Mouse (Mus musculus) heart, postnatal 25 days (tissue): ENCODE results near the gene Mrpl43. TPM values are rescaled to one million over a fixed set of nuclear protein-coding genes. Genes with fewer than 3 reads are reported as not detected.

Source experiments
- DNase-seq: peaks from one replicate; pipeline ENCODE4 v3.0.0; 2022; ENCODE audit warnings: low spot score
- intact Hi-C: fragments of 180-260 bp; cut with DNase I; formaldehyde crosslinking; loops from one replicate; pipeline ENCODE4 v1.15.1; 2025
- total RNA-seq, 2 experiments: library from RNA; stranded (reverse); gene quantifications; 2 replicates each; pipeline ENCODE4 v1.2.3; 2021

The Mrpl43 gene
- total RNA-seq, 2 experiments from 2014 or later = 54.9 to 55.4 TPM

- no peak for DNase-seq
- intact Hi-C loops = loop anchor here (1.0 kb wide), 1 partner anchor 18 kb away; no protein-coding TSS in a partner anchor
Observed at GRCm38 (mm10) chr19:45013581-45014225, 7.5 kb upstream of the Mrpl43 start.

DNA sequence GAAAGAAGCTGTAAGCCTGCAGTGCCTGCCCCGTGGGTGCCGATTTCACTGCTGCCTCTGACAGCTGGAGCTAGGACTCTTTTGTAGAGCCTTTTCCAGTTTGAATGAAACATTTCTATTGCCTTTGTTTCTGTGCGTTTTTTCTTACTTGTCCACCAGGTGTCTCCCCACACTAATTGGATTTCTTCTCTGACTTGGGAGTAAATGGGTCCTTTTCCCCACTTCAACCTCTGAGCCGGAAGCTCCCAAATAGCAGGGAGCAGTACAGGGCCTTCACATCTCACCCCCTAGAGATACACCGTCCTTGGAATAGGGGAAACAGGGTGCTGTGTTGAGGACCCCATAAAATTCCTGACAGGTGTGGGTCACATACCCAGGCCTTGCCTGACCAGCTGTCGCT is 6.4 kb upstream of the Mrpl43 start:
- DNase-seq = no peak
- intact Hi-C loops = loop anchor here (1.0 kb wide), 1 partner anchor 19 kb away; no protein-coding TSS in a partner anchor

DNA sequence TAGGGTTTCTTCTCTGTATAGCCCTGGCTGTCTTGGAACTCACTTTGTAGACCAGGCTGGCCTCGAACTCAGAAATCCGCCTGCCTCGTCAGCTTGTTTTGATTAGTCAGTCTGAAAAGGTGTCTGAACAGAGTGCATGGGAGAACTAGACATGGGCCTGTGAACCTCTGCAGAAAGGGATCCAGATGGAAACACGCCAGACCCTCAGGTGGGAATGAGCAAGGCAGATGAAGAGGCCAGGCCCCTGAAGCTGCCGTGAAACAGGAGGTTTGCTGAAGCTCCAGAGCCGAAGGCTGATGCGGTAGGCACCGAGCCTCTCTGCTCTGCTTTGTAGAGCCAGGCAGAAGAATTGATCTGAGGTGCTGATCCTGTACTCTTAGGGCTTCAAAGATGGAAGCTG is 6.0 kb upstream of the Mrpl43 start:
- no peak for DNase-seq
- intact Hi-C loops = no loop called here

DNA sequence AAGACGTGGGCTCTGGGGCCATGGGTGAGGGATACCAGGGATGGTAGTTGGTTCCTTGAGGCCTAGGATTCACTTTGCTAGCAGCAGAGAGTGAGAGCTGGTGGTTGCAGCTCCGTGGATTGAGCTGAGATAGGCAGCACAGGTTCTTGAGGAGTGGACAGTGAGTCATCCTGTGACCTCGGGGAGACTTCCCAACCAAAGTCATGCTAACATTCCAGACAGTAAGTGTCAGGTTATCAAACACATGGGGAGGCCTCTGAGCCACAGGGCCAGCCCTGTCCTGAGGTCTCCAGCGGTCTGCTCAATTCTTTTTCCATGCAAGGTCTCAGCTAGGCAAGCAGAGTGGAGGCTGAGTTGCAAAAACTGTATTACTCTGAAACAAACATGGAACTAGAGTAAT is 4.4 kb upstream of the Mrpl43 start:
- intact Hi-C loops = no loop called here
- DNase-seq = no peak

DNA sequence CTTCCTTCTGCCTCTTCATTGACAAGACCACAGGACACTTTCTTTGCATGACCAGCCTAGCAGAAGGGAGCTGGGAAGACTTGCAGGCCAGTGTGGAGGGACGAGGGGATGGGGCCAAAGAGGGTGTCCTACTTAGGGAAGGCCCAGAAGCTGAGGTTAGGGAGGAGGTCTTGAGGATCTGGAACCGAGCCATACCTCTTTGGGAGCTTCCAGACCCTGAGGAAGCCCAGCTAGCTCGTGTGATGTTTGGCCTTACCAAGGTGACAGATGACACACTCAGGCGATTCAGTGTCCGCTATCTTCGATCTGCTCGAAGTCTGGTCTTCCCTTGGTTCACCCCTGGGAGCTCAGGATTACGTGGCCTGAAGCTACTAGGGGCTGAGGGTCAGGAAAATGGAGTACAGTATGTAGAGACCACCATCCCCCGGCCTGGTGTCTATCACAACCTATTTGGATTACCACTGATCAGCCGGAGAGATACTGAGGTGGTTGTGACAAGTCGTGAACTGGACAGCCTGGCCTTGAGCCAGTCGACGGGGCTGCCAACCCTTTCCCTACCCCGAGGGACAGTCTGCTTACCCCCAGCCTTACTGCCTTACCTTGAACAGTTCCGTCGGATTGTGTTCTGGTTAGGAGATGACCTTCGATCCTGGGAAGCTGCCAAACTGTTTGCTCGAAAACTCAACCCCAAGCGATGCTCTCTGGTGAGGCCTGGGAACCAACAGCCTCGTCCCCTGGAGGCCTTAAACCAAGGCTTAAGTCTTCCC is 1.4 kb upstream of the Mrpl43 start:
- no peak for DNase-seq
- intact Hi-C loops = no loop called here

- intact Hi-C loops = no loop called here
- DNase-seq = no peak
Observed at GRCm38 (mm10) chr19:45007021-45007420, 779 bp upstream of the Mrpl43 start.

- intact Hi-C loops = no loop called here
- DNase-seq = no peak
Observed at GRCm38 (mm10) chr19:45005444-45005843, 798 bp downstream of the Mrpl43 start, which contains the start of gene Twnk. Twnk (plus strand) TSS chr19:45005663.

- intact Hi-C loops = no loop called here
- no peak for DNase-seq
Observed at GRCm38 (mm10) chr19:45003740-45004516, 2.3 kb downstream of the Mrpl43 start.

- intact Hi-C loops = no loop called here
- no peak for DNase-seq
Observed at GRCm38 (mm10) chr19:45002301-45002700, 3.9 kb downstream of the Mrpl43 start.

DNA sequence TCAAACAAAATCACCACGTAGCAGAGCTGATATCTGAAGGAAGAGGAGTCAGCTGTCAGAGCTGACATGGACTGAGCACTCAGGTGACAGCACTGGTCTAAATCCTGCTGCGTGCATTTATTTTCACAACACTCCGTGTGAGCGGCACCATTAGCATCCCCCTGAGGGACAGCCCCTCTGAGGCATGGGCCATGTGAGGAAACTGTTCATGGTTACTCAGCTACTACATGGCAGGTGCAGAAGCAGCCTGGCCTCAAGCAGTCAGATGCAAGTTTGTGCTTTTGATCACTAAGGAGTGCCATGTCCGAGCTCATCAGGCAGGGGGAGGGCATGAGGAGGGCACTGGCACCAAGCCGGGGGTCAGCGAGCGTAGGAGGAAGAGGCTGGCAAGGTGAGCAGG is 6.6 kb downstream of the Mrpl43 start:
- intact Hi-C loops = no loop called here
- DNase-seq = no peak

GRCm38 (mm10) chr19:44997786-44998185 is 8.5 kb downstream of the Mrpl43 start:
- DNase-seq = no peak
- intact Hi-C loops = no loop called here

GRCm38 (mm10) chr19:44992712-44993111 is 13.5 kb downstream of the Mrpl43 start:
- intact Hi-C loops = no loop called here
- DNase-seq = no peak

- no peak for DNase-seq
- intact Hi-C loops = no loop called here
Observed at GRCm38 (mm10) chr19:44992246-44992645, 14.0 kb downstream of the Mrpl43 start.

DNA sequence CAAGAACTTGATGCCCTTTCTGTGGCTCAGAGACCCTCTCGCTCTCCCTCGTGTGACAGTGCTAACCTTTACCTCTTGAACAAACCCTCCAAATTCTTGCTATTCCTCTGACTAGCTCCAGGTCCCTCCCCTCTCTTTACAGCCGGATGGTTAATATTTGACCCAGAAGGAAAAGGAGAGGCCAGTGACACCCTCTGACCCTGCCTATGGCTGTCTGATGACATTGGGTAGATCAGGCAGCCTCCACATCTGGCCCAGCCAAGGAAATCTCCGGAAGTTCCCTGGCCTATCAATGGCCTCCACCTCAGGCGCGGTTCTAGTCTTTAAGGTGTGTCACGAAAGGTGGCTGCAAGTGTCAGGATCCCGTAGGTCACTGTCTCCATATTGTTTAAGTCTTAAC is 15.2 kb downstream of the Mrpl43 start:
- intact Hi-C loops = no loop called here
- no peak for DNase-seq

GRCm38 (mm10) chr19:44989567-44990495 is 16.4 kb downstream of the Mrpl43 start:
- no peak for DNase-seq
- intact Hi-C loops = loop anchor here (10.0 kb wide), 1 partner anchor 45 kb away; no protein-coding TSS in a partner anchor

- DNase-seq = no peak
- intact Hi-C loops = loop anchor here (10.0 kb wide), 1 partner anchor 46 kb away; no protein-coding TSS in a partner anchor
Observed at GRCm38 (mm10) chr19:44988831-44989566, 17.2 kb downstream of the Mrpl43 start, which contains the start of gene Sema4g. Sema4g (plus strand) TSS chr19:44989101.

- no peak for DNase-seq
- intact Hi-C loops = loop anchor here (10.0 kb wide), 1 partner anchor 46 kb away; no protein-coding TSS in a partner anchor
Observed at GRCm38 (mm10) chr19:44988321-44988720, 17.9 kb downstream of the Mrpl43 start.

- DNase-seq = no peak
- intact Hi-C loops = loop anchor here (10.0 kb wide), 1 partner anchor 47 kb away; no protein-coding TSS in a partner anchor
Observed at GRCm38 (mm10) chr19:44987851-44988250, 18.4 kb downstream of the Mrpl43 start.
